Mouse (Mus musculus) C2C12 (cell line): Measurements from ENCODE around the gene Gpc6. TPM values are rescaled to one million over a fixed set of nuclear protein-coding genes. Genes with fewer than 3 reads are reported as not detected.

ENCODE experiments used
- H3K27me3 ChIP-seq: one replicate; pipeline ENCODE4 v1.6.1; 2011; ENCODE audit not compliant: control insufficient read depth, insufficient read depth, insufficient read length
- H3K36me3 ChIP-seq: one replicate; pipeline ENCODE4 v1.6.1; 2011; ENCODE audit not compliant: control insufficient read depth, insufficient read depth
- H3K4me3 ChIP-seq: one replicate; pipeline ENCODE4 v1.5.1; 2011; ENCODE audit warnings: mild to moderate bottlenecking, control low read depth; ENCODE audit not compliant: poor library complexity, insufficient read depth, severe bottlenecking
- H3K79me2 ChIP-seq: one replicate; pipeline ENCODE4 v1.6.1; 2011; ENCODE audit not compliant: control insufficient read depth, insufficient read depth
- H3K79me3 ChIP-seq: one replicate; pipeline ENCODE4 v1.6.1; 2011; ENCODE audit warnings: low read depth, control low read depth
- H3ac ChIP-seq: one replicate; pipeline ENCODE3; 2011; ENCODE audit warnings: low read depth; ENCODE audit not compliant: control insufficient read depth, insufficient read length
- CEBPB ChIP-seq: IDR thresholded peaks from one replicate; pipeline ENCODE4 v1.6.1; 2011; ENCODE audit warnings: low read depth, mild to moderate bottlenecking, control low read depth, moderate library complexity
- CTCF ChIP-seq: IDR thresholded peaks from one replicate; pipeline ENCODE4 v1.5.1; 2011; ENCODE audit not compliant: control insufficient read depth, insufficient read depth, insufficient read length
- FOSL1 ChIP-seq: IDR thresholded peaks from one replicate; pipeline ENCODE4 v1.8.0; 2011; ENCODE audit warnings: mild to moderate bottlenecking, low read length; ENCODE audit not compliant: poor library complexity, insufficient read depth, severe bottlenecking
- MAX ChIP-seq: IDR thresholded peaks from one replicate; pipeline ENCODE4 v1.6.1; 2011; ENCODE audit warnings: mild to moderate bottlenecking, control low read depth
- MYOD1 ChIP-seq: IDR thresholded peaks from one replicate; pipeline ENCODE4 v1.6.1; 2011; ENCODE audit warnings: low read depth; ENCODE audit not compliant: control insufficient read depth, insufficient read length
- MYOG ChIP-seq: IDR thresholded peaks from one replicate; pipeline ENCODE4 v1.6.1; 2011; ENCODE audit not compliant: control insufficient read depth, insufficient read length; ENCODE audit errors: extremely low read depth
- USF1 ChIP-seq: IDR thresholded peaks from one replicate; pipeline ENCODE4 v1.6.1; 2011; ENCODE audit warnings: low read depth, mild to moderate bottlenecking, control low read depth, moderate library complexity
- polyA plus RNA-seq: library from polyadenylated mRNA; unstranded; fragments of >200 nt; fragmentation: generic; extraction: Trizol; gene quantifications from one replicate; pipeline ENCODE4 v1.2.1, GENCODE M21; 2012; ENCODE audit warnings: missing spikeins

Gene Gpc6
- polyA plus RNA-seq, 1 experiment = 9.6 TPM

GRCm38 (mm10) chr14:117784960-117785359 is 859.8 kb downstream of the Gpc6 start:
- Histone ChIP-seq H3K4me3 (no peak overlapping the region), H3K79me2 (no peaks in the 10 kb centered on the region), H3K27me3 (no peaks in the 10 kb centered on the region), H3ac (no peak overlapping the region), H3K36me3 (no peaks in the 10 kb centered on the region), H3K79me3 (no peaks in the 10 kb centered on the region)
- TF ChIP-seq CTCF (no peak), FOSL1 (no peak), MYOG (no peak), MYOD1 (no peak), MAX (no peak), CEBPB (no peak), USF1 (no peak)

GRCm38 (mm10) chr14:117785507-117786085 is 860.5 kb downstream of the Gpc6 start:
- no peaks in the 10 kb centered on the region for H3K79me3 ChIP-seq
- no peak for TF ChIP-seq CTCF
- no peak for TF ChIP-seq MYOD1
- no peak for TF ChIP-seq FOSL1
- TF ChIP-seq USF1 = no peak
- TF ChIP-seq MYOG = no peak
- TF ChIP-seq CEBPB = no peak
- TF ChIP-seq MAX = no peak
- no peaks in the 10 kb centered on the region for H3K27me3 ChIP-seq
- H3K36me3 ChIP-seq = no peaks in the 10 kb centered on the region
- no peaks in the 10 kb centered on the region for H3K79me2 ChIP-seq
- no peak overlapping the region for H3ac ChIP-seq
- H3K4me3 ChIP-seq = no peak overlapping the region

GRCm38 (mm10) chr14:117786647-117787046 is 861.5 kb downstream of the Gpc6 start:
- Histone ChIP-seq H3K4me3 (no peak overlapping the region), H3K79me2 (no peaks in the 10 kb centered on the region)
- no peak for TF ChIP-seq CTCF
- TF ChIP-seq FOSL1 = no peak
- TF ChIP-seq MYOD1 = no peak
- no peak for TF ChIP-seq MYOG
- no peak for TF ChIP-seq USF1
- TF ChIP-seq CEBPB = no peak
- no peak for TF ChIP-seq MAX

GRCm38 (mm10) chr14:117794874-117795273 is 869.8 kb downstream of the Gpc6 start:
- no peak overlapping the region for H3ac ChIP-seq
- no peak overlapping the region for H3K4me3 ChIP-seq
- no peaks in the 10 kb centered on the region for H3K36me3 ChIP-seq
- no peaks in the 10 kb centered on the region for H3K27me3 ChIP-seq
- no peaks in the 10 kb centered on the region for H3K79me2 ChIP-seq
- TF ChIP-seq CTCF = no peak
- no peak for TF ChIP-seq MAX
- TF ChIP-seq USF1 = no peak
- no peak for TF ChIP-seq MYOG
- no peak for TF ChIP-seq CEBPB
- no peak for TF ChIP-seq FOSL1
- TF ChIP-seq MYOD1 = no peak
- no peaks in the 10 kb centered on the region for H3K79me3 ChIP-seq

More at GRCm38 (mm10) chr14:117786647-117787046, 861.5 kb downstream of the Gpc6 start:
- H3K27me3 ChIP-seq = no peaks in the 10 kb centered on the region
- H3ac ChIP-seq = no peak overlapping the region
- no peaks in the 10 kb centered on the region for H3K79me3 ChIP-seq
- H3K36me3 ChIP-seq = no peaks in the 10 kb centered on the region

GRCm38 (mm10) chr14:117796661-117797060 is 871.5 kb downstream of the Gpc6 start:
- H3K79me3 ChIP-seq = no peaks in the 10 kb centered on the region
- no peak overlapping the region for H3ac ChIP-seq
- no peaks in the 10 kb centered on the region for H3K79me2 ChIP-seq
- H3K4me3 ChIP-seq = no peak overlapping the region
- H3K36me3 ChIP-seq = no peaks in the 10 kb centered on the region
- no peak for TF ChIP-seq MYOG
- no peak for TF ChIP-seq CTCF
- TF ChIP-seq USF1 = peak; percentile 8
- H3K27me3 ChIP-seq = no peaks in the 10 kb centered on the region

GRCm38 (mm10) chr14:117800399-117800798 is 875.3 kb downstream of the Gpc6 start:
- H3K79me2 ChIP-seq = no peaks in the 10 kb centered on the region
- no peak for TF ChIP-seq MYOD1
- TF ChIP-seq CEBPB = no peak
- no peak for TF ChIP-seq USF1
- TF ChIP-seq CTCF = no peak
- TF ChIP-seq MYOG = no peak
- TF ChIP-seq FOSL1 = no peak
- TF ChIP-seq MAX = no peak
- H3K4me3 ChIP-seq = no peak overlapping the region
- no peaks in the 10 kb centered on the region for H3K27me3 ChIP-seq
- H3ac ChIP-seq = no peak overlapping the region
- no peaks in the 10 kb centered on the region for H3K79me3 ChIP-seq
- no peaks in the 10 kb centered on the region for H3K36me3 ChIP-seq
